Mouse (Mus musculus) frontal cortex, adult (tissue): Measurements from ENCODE around the gene Tstd2.

Experiments used
- ATAC-seq: cut with Nextera tagmentation; 2 replicates; pipeline ENCODE4 v1.9.2; 2017; ENCODE audit warnings: mild to moderate bottlenecking, moderate library complexity, mixed read lengths; ENCODE audit not compliant: low TSS enrichment

Gene Tstd2

DNA sequence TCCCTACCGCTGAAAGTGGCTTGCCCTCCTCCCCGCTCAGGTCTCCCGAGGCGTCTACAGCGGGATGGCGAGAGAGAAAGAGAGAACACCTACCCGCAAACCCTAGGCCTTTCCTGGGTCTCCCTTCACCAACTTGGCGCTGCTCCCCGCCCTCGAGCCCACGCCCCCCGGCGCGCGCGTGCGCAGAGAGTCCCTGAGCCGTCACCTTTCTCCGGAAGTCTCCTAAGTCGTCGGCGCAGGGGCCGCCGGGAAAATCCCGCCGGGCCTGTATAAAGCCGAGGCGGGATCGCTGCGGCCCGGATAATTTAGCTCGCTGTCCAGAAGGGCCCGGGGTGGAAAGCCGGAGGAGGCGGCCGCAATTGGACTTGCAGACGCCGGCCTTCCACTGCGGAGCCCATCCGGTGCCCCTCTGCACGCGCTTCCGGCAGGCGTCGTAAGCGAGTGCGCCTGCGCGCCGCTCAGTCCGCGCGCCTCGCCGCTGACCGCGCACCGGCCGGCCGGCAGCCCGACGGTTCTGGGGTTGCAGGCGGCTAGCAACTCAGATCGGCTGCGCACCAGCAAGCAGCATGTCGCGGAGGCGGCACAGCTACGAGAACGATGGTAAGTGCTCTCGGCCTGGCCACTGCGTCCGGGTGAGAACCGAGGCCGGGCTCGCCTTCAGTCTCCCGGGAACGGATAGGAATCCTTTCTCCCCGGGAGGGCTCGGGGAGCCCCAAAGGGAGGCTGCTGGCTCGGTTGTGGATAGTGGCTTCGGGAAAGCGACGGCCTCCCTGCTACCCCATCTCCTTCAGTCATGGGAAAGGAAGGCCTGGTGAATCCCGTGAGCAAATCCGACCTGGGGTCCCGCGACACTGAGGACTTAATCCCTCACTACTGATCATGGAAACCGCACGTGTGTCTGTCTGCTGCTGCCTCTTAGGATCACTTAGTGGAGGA lies at the start of gene Tstd2, which contains the start of gene Ncbp1:
Gene Tstd2, minus strand, starts transcription at position 408 of the 936 bp plus-strand sequence.
Gene Ncbp1, plus strand, starts transcription at position 327 of the 936 bp plus-strand sequence.
- ATAC-seq, result peak; percentile 88

DNA sequence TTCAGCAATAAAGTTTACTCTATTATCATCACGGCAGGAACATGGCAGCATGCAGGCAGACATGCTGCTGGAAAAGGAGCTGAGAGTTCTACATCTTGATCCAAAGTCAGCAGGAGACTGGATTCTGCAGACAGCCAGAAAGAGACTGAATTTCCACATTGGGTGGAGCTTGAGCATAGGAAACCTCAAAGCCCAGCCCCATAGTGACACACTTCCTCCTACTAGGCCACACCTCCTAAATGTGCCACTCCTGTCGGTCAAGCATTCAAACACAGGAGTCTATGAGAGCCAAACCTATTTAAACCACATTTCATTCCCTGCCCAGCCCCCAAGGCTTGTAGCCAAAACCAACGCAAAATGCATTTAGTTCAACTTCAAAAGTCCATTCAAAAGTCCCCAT lies 48.0 kb upstream of the Tstd2 start:
- no peak for ATAC-seq

DNA sequence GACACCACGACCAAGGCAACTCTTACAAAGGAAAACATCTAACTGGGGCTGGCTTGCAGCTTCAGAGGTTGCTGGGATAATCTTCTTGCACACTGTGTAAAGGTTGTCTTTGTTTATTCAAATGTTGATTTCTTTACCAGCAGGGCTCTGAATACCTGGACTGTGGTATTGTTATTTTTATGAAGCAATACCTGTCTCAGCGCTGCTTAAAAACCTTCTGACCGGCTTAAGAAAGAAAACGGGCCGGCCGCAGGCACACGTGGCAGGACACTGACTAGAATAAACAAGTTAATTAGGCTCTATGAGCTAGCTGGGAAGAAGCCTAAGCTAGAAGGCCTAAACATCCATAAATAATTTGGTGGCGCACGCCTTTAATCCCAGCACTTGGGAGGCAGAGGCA lies 47.4 kb upstream of the Tstd2 start:
- no peak for ATAC-seq

DNA sequence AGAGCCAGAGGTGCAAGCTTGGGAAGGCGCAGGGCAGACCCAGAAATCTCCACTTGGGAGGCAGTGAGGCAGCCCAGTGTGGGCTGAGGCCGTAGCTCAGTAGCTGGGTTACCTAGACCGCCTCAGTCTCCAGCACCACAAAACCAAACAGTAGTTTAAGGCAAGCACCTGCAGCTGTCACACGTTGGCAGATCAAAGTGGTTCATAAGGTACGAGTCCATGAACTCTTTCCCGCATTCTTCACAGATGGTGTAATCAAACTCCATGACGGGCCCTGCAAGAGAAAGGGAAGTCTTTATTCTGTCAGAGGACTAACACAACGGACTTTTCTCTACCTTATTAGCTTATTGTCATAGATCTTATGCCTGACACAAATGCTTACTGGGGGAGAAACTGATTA lies 46.9 kb upstream of the Tstd2 start:
- ATAC-seq, result no peak

DNA sequence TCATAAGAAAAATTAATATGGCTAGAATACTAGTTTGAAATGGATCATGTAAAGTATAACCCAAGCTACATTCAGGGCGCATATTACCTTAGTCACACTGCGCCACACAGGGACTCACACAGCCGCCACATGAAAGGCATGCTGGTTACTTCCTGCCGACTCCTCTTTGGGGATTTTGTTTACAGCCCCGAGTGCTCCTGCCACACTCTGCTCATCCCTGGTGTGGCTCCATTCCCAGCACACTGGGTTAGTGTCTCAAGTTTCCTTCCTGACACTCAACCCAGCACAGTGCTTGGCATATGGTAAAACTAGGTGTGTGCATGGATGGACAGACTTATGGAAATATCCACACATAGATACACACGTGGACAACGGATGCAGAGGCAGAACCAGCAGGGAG lies 43.7 kb upstream of the Tstd2 start:
- ATAC-seq, result no peak

DNA sequence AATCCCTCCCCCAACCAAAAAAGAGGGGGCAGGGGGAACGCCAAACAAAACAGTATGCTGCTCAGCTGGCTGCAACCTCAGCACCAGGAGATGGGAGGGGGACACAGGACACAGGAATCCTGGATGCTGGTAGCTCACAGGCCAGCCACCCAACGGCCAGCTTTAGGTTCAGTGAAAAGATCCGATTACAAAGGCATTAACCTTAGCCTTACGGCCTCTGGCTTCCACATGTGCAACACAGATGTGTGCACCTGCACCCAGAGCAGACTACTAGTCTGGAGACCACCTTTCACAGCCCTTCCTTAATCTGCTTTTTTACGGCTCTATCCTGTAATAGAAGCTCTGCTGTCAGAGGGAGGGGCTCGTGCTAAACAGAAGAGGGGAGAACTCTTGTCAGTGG lies 42.7 kb upstream of the Tstd2 start:
- ATAC-seq, result no peak

DNA sequence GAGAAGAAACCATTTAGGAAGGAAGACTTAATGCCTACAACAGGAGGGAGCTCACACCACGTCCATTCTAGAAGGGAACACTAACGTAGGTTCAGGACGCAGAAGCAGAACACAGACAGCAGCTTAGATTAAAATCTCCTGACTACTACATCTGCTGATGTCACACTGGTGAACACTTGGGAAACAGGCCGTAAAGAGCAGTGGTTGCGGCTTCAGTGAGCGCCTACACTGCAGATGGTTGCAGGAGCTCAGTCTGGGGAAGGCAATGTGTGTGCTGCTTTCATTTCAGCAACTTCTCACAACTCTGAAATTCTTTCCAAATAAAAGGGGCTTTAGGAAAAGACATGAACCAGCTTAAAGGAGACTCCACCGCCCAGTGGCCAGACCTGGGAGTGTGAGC lies 39.0 kb upstream of the Tstd2 start:
- peak; percentile 72 for ATAC-seq

DNA sequence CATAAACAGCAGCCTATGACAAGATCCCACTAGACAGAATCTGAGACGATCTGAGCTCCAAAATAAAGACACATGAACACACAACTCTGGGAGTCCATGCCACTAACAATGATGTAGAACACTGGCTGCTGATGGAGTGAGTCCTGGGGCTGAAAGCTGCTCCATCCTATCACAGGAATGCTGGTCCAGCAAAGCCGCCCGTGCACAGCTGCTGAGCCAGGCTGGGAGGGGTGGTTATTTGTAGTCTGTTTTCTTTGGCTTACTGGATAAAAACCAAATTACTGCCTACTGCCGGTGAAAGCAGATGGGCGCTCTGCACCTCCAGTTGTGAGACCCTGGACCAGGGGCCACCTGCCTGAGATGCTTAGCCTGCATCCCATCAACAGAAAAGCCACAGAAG lies 38.5 kb upstream of the Tstd2 start:
- ATAC-seq, result peak; percentile 50

DNA sequence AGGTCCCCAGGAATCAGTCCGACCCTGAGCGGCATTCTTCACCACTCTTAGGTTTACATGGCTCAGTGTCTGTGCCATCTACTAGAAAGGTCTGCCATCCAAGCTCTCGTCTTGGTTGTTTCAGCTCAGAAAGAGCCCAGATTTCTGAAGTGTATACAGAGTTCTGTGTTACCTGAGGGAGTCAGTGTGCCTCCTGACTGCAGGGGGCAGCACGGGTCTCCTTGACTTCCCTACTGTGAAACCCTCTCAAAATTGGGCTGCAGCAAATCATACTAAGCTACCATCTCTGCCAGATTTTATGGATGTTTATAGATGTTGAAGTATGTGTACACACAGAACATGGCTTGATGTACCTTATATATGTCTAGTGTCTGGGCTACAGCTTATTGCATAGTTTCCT lies 37.8 kb upstream of the Tstd2 start:
- 0 out of 2 replicates have a peak, but pooled peaks have one; percentile 25 for ATAC-seq

DNA sequence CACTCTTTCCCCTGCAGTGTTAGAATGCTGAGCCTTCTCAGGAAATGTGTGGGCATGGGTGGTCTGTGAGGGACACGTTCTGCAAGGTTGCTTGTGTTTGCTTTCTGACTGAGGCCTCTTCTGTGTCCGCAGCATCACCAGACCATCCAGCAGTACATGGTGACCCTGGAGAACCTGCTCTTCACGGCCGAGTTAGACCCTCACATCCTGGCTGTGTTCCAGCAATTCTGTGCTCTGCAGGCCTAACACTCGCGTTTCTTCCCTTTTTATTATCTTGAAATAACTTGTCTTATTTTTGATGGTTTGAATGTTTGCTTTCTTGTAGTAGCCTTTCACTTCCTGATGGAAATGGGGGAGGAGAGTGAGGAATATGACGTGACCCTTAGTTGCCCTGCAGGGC lies 33.3 kb upstream of the Tstd2 start:
- no peak for ATAC-seq

DNA sequence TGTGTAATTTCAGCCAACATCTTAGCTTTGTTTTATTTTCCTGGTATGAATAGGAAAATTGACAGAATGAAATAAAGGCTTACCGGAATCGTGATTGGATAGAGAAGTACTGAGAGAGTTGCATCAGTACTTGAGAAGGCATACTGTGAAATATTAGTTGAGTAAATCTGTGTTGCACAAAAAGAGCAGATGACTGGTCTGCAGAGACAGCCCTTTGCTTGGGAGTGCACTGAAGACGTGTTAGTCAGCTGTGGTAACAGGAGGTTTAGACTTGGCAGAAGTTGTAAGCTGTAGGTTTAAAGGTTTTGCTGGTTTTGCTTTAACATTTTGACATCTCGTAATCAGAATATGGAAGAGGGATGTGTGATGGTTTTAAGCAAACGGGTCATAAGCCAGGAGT lies 27.3 kb upstream of the Tstd2 start:
- no peak for ATAC-seq

DNA sequence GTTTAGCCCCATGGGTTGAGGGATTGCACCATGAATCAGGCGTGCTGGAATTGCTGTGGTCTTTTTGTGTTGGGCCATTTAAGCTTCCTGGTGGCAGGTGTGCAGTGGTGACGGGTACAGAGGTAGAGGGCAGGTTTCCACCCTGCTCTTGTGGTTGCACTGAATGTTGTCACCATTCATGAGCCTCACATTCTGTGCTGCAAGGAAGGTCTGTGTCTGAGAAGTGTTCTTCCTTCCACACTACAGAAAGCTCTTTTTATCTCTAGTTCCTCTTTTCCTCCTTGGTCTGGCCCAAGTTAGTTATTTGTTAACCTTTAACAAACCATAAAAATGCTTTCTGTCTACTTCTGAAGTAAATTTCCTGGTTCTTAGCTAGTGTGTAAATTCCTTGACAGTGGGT lies 25.5 kb upstream of the Tstd2 start:
- no peak for ATAC-seq

DNA sequence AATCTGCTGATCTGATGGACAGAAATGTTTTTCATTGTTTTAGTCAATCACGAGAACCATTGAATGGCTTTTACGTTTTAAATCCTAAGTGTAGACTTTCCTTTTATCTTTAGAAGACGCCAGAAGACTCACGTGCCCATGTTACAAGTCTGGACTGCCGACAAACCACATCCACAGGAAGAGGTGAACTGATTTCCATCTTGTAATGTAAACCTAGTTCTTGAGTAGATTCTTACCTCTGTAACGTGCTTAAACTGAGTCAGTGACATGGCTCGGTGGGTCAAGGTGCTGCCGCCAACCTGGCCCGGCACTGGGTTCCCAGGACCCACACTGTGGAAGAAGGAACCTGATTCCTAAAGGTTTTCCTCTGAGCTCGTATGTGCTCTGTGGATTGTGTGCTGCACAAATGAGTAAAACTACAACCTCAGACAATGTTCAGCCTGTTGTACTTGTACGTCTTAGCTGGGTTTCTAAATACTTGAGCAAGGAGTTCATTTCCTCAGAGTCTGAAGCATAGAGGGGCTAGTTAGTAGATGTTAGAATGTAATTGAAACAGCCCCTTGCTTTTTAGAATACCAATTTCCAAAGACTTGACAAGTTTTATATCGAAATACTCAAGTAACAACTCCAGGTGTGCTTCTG lies 13.5 kb upstream of the Tstd2 start:
- ATAC-seq, result no peak

DNA sequence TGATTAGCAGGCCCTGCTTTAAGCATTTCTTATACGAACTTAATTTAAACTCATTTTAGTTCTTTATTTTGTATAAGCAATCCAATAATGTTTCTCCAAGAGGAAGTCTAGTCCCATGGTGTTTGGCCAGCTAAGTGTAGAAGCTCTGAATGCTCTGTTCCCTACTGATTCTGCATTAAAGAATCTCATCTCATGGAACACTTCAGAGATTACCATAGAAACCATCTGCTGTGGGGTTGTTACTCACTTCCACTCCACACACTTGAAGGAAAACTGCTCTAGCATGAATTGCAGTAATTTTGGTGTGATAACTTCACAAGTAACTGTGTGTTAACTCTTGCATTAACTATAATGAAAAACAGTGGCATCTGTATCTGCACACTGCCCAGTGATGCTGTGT lies 8.4 kb upstream of the Tstd2 start:
- ATAC-seq, result peak; percentile 87

DNA sequence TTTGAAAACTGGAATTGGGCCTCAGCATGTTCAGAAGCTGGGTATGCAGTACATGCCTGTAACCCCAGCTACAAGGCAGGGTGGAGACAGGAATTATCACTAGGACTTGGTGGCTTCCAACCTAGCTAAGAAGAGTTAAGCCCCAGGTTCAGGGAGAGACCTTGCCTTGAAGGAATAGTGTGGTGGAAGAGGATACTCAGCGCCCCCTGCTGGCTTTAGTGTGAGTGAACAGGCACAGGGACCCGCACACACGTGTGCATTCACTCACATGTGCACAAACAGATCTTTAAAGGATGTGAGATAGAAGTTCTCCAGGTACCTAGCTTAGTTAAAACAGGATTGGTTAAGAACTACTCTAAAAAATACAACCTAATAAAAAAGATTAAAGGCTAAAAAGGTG lies 5.8 kb upstream of the Tstd2 start:
- no peak for ATAC-seq

DNA sequence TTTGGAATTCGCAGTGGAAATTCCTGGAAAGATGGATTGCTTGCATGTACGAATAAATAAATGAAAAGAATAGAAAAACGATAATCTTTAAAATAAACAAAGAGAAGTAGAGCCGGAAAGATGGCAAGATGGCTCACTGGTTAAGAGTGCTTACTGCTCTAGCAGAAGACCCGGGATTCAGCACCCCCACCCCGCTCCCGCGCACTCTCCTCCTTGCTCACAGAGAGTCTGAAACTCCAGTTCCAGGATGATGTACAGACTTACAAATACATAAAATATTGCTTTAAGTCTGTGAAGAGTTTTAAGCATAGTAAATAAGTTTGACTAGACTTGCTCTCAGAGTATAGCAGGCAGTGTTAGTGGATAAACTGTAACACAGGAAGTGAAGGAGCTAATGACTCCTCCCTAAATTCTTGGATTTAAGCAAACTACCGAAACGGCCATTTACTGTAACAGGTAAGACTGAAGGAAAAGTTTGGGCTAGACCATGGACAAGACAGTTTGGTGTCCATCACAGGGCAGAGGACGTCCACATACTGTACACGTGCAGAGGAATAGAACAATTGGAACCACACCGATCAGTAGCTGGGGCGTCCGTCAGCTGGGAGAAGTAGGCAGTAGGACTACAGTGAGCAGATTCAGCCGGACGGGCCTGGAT lies 736 bp downstream of the Tstd2 start:
- peak; percentile 60 for ATAC-seq

DNA sequence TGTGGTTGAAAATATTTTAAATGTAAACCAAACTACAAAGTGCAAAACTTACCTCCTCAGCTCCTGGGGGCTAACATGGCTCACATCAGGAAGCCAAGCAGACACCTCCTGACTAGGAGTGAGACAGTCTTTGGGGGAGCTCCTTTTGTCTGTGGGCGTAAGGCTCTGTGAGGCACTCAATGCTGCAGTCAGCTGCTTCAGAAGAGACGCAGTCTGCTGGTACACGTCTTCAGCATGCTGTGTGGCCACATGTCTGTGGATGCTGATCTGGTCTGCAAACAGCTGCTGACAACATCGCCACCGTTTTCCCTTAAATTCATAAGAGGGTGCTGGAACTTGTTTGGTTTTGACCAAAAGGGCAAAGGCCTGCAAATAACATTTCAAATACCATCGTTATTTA lies 6.7 kb downstream of the Tstd2 start:
- ATAC-seq, result peak; percentile 48

DNA sequence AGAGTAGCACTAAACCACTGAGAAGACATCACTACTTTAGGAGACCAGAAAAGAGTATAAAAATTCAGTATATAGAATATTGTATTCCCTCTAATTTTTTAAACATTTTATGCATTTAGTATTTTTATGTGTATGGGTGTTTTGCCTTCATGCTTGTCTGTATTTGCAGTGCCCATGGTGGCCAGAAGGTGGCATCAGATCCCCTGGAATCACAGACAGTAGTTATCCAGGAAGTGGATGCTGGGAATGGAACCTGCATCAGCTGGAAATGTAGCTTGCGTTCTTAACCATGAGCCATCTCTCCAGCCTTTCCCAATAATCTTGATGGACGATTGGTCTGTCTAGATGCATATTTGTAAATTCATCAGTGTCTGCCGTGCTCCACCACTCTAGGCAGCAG lies 8.3 kb downstream of the Tstd2 start:
- no peak for ATAC-seq

DNA sequence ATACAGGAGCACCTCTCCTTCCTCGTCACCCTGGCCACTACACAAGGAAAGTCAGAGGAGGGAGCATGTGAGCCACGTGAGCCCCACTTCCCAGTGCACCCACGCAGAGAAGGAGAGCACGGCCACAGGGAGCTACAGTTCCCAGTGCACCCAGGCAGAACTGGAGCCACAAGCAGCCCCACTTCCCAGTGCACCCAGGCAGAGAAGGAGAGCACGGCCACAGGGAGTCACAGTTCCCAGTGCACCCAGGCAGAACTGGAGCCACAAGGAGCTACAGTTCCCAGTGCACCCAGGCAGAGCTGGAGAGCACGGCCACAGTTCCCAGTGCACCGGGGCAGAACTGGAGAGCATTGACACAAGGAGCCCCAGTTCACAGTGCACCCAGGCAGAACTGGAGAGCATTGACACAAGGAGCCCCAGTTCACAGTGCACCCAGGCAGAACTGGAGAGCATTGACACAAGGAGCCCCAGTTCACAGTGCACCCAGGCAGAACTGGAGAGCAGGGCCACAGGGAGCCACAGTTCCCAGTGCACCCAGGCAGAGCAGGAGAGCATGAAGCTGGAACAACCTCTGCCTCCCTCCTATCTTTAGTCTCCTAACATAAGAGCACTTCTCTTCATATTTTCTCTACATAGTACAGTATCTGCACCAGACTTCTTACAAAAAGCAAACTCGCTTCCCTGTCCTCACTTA lies 9.0 kb downstream of the Tstd2 start:
- peak; percentile 73 for ATAC-seq

DNA sequence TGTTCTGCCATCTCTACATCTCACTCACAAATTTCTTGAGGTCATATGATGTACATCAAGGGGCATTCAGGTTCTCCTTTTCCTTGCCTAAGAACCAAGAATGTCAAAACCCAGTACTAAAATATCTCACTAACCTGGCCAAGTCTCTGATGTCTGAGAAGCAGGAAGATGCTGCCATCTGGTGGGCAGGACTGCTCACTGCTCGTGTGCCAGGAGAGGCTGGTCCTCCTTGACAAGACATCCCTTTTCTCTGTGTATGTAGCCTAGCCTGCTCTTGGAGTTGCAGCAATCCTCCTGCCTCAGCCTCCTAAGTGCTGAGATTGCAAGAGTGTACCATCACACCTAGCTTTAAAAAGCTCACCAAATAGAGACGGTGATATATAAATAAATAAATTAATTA lies 12.0 kb downstream of the Tstd2 start:
- peak; percentile 82 for ATAC-seq

DNA sequence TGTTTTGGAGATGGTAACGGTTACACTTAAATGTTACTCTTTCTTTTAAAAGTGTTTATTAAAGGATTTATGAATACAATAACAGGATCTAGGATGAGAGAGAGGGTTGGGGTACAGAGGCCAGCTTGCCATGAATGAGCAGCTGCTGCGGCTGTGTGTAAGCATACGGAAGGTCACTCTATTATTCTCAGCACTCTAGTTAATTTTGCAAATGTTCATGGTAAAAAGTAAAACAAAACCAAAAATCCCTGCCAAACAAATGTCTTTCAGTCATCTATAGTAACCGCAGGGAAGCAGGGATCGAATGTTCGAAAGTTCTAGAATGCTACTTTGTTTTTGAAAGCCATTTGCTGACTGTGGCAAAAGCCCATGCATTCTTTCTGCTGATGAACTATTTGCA lies 15.1 kb downstream of the Tstd2 start:
- no peak for ATAC-seq

DNA sequence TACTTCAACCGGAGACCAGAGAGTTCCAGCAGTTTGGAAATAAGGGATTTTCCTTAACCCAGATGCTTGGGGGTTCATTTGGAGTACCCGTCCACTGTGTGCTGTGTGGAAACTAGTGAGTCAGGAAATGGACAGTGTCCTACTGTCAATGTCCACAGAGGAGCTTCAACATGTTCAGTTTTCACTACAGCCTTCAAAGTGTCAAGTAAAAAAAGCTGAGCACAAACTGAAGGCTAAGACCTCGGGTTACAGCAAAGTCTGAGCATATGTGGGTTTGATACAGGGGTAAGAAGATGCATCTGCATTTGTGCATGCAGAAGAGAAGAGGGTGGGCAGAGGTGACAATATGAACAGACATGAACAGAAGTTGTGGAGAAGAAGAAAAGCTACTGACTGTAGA lies 17.7 kb downstream of the Tstd2 start:
- ATAC-seq, result no peak
